Mouse (Mus musculus): ENCODE measurements at regions not wholly inside any gene's neighbourhood (a gene's known extent, or its start where the extent isn't known, plus 50 kb on each side); places are given as distances from the start of the nearest gene placed in this dataset.

GRCm38 (mm10) chr2:45239501-45240292 is 122.5 kb upstream of the Zeb2 start:
- no peak for DNase-seq

GRCm38 (mm10) chr2:45239001-45239400 is 121.8 kb upstream of the Zeb2 start:
- DNase-seq, result no peak

DNA sequence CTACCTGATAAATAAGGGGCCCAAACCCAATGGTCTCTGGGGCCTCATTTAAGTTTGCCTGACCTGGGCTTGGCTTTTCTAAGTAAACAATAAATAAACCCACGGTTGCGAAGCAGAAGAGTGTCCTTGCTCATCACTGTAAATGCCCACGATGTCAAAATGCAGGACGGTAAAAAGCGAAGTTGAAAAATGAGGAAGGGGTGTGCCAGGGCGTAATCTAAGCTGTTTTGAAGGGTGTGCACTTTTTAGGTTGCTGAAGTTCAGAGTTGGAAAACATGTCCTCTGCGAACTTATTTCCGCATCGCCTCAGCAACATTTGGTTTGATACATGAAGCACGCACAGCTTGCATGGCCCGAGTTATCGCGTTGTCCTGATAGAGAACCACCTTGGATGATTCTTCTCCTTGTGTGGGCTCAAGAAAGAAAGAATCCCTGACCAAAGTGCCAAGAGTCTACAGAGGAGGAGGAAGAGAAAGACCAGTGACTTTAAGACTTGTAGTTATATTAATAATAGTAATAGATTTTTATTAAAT is 119.0 kb upstream of the Zeb2 start:
- no peak for DNase-seq

- no peak for DNase-seq
Measured at GRCm38 (mm10) chr2:45234148-45234547, 117.0 kb upstream of the Zeb2 start.

- no peak for DNase-seq
Measured at GRCm38 (mm10) chr2:45230351-45231209, 113.4 kb upstream of the Zeb2 start.

- no peak for DNase-seq
Measured at GRCm38 (mm10) chr2:45229501-45229900, 112.3 kb upstream of the Zeb2 start.

GRCm38 (mm10) chr2:45227276-45227944 is 110.2 kb upstream of the Zeb2 start:
- DNase-seq, result no peak

GRCm38 (mm10) chr2:45226045-45226370 is 108.8 kb upstream of the Zeb2 start:
- DNase-seq, result no peak

GRCm38 (mm10) chr2:45225364-45226044 is 108.3 kb upstream of the Zeb2 start:
- no peak for DNase-seq

- DNase-seq, result no peak
Measured at GRCm38 (mm10) chr2:45222213-45222612, 105.0 kb upstream of the Zeb2 start.

DNA sequence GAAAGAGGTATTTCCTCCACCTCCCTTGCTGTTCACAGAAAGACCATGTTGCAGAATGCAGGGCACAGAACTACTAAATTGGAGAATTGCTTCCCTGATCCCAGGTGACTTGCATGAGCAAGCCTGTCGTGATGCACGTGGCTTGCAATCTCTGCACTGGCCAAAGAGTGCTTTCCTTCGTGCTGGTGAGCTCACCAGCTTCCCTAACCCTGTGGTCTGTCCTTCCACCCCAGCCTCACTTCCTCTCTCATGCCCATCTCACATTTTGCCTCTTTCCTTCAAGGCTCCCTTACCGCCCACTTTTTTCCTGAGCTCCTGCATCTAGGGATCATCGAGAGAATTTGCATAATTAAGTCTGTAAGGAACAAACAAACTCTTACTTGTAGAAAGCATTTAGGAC is 102.7 kb upstream of the Zeb2 start:
- no peak for DNase-seq

- no peak for DNase-seq
Measured at GRCm38 (mm10) chr2:45212833-45213232, 95.6 kb upstream of the Zeb2 start.

GRCm38 (mm10) chr2:45208526-45208925 is 91.3 kb upstream of the Zeb2 start:
- no peak for DNase-seq

DNA sequence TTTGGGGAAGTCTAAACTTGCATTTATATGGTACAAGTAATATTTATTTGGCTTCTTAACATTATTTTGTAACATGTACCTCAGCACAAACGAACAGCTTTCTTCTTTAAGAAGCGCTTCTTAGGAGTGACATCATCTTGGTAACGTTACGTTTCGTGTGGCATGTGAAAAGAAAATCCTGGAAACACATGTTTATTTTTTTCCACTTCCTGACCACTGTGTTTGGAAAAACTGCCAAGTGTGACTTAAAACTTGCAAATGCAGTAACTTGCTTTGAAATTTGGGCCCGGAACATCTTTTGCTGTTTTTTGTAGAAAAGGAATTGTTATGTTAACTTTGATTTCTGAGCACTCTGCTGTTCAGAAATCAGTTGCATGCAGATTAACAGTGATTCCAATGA is 88.6 kb upstream of the Zeb2 start:
- no peak for DNase-seq

DNA sequence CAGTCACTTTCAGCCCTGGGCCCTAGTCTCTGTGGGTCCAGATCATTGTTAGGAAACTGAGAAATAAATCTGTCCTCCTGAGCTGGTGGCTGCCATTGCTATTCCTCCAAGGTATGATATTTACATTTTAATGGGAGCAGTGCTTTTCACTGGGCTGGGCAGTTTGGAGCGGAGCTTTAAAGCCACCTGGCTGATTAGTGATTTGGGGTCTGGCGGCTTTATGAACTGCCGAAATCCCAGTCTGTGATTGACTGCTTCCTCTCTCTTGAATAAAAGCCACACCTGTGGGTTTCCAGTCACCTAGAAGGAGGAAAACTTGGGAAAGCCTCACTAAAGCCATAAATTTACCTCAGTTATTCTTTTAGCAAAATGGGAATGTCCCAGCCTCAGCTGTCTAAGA is 88.0 kb upstream of the Zeb2 start:
- DNase-seq, result no peak

DNA sequence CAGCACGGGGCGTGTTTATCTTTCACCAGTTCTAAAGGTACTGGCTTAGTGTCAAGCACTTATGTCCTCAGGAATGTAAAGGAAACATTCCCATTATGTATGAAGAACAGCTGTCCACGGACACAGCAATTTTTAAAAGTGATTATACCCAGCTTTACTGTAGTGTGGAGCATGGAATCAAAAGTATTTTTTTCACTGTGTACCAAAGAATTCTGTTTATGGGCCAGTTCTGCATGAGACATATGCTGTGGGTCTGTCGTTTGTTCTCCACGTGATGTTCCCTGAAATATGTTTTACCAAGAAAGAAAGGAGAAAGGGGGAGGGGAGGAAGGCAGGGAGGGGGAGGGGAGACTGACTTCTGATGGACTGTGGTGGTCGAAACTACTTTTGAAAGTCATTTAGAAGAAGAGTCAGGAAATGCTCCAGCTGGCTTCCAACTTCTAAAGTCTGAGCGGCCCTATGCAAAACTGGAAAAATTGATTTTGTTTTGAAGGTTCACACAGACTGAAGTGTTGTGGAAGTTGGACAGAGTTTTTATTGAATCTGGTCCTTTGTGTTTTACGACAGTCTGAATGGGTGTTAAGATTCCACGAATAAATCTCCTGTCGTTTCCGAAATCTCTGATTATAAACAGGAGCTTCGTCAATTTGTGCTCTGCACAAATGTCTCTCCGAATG is 80.9 kb upstream of the Zeb2 start:
- no peak for DNase-seq

DNA sequence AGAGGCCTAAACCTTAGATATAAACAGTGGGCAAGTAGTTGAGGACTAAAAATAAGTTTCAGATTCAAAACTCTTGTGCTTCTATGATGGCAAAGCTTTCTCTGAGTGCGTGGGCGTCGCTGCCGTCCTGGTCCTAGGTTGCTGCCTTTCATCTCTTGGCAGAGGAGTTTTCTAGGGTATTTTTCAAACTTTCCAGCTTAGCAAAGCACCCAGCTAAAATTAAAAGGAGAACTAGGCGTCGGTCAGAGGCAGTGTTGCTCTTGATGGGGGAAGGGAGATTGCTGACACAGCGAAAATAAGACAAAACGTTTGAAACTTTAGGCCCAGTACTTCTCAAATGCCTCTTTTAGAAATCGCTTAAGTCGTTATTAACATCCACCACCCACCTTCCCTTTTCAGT is 80.1 kb upstream of the Zeb2 start:
- DNase-seq, result no peak

GRCm38 (mm10) chr2:45196511-45196910 is 79.3 kb upstream of the Zeb2 start:
- no peak for DNase-seq

DNA sequence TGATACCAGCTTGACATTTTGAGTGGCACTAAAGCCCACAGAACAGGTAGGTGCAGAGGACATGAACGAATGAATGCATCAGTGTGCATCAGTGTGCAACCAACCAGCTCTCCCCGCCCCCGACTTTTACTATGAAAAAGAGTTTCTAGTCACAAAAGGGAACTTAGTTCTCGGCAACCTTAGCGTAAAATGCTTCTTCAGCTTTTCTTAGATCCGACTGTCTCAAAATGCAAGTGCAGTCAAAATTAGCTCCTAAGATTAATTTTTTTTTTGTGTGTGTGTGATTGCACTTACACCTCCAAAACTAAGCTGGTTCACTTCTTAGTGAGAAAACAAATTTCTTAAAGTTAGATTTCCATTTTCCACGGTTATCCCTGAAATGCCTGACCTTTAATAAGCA is 77.1 kb upstream of the Zeb2 start:
- peak in 1 of 2 experiments; percentile 34 for DNase-seq

DNA sequence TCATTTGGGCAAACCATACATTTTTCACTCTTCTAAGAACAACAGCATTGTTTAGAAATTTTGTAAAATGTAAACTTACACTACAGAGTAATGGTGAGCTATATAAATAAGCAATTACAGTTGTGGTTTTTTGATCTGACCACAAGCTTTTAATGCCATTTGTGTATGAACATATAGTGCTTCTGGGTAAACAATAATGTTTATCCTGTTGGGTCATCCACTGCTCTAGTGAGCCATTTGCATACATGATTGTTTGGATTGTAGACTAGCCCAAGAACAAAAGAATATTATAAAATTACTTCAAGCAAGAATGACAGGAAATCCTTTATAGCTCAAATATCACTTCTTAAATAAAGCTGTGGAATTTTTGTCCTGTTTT is 68.4 kb upstream of the Zeb2 start:
- DNase-seq, result no peak
